Mouse (Mus musculus) embryonic fibroblast, embryonic 13.5 days (primary cell): Measurements from ENCODE around the gene Cep164.

ENCODE experiments used
- CTCF ChIP-seq: IDR thresholded peaks from 2 replicates; pipeline ENCODE4 v1.5.1; 2011; ENCODE audit warnings: mild to moderate bottlenecking, control low read depth, low read length, moderate library complexity, borderline replicate concordance; ENCODE audit not compliant: insufficient read depth
- POLR2A ChIP-seq: IDR thresholded peaks from 2 replicates; pipeline ENCODE4 v1.6.1; 2011; ENCODE audit warnings: low read depth, mild to moderate bottlenecking, control low read depth, low read length, moderate library complexity

DNA sequence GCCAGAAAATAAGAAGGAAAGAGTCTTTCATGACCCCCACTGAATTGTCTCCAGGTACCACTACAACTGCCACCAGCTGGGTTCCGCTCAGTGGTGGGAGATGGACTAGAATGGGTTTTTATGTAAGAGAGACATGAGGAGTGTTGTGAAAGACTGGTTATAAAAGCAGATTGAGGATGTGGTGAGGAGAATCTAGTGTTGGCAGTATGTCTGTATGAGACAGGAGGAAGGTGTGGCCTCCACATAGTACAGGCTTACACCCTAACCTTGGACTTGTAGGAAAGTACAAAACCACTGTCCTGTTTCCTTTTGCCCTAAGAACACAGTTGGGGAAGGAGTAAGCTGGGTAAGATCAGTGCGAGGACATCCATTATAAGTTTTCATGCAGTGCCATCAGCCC, 25.2 kb upstream of the Cep164 start:
- TF ChIP-seq CTCF (no peak), POLR2A (no peak)
